Mouse (Mus musculus) ES-Bruce4 (cell line): ENCODE results near the gene Sec62.

Experiments
- CTCF ChIP-seq: IDR thresholded peaks from one replicate; pipeline ENCODE4 v1.8.1; 2011; ENCODE audit warnings: low read depth, low read length
- EP300 ChIP-seq: IDR thresholded peaks from 2 replicates; pipeline ENCODE4 v1.6.1; 2011; ENCODE audit warnings: low read depth, low read length; ENCODE audit not compliant: insufficient read depth
- POLR2A ChIP-seq: IDR thresholded peaks from one replicate; pipeline ENCODE4 v1.8.1; 2011; ENCODE audit warnings: low read length; ENCODE audit not compliant: insufficient read depth

DNA sequence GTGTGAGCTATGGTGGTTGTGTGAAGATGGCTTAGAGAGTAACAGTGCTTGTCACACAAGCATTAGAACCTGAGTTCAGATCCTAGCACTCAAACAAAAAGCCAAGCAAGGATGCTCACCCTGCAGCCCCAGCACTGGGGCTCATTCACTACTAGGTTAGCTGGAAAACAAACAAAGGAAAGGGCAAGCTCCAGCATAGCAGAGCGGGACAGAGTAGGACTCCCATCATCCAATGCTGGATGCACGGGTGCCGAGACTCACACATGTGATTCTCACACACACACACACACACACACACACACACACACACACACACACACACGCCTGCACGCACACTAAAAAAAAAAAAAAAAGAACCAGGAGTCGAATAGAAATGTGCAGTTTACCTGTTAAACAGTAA lies 58.7 kb downstream of the Sec62 start:
- no peak for TF ChIP-seq POLR2A
- TF ChIP-seq EP300 = no peak
- TF ChIP-seq CTCF = no peak
